ENCODE assay signal across 16 mouse cellular contexts in genomic region chr13:64252147-64252546, GRCm38 (mm10). TPM values are rescaled to one million over a fixed set of nuclear protein-coding genes. Genes with fewer than 3 reads are reported as not detected.
DNase-seq lines count a peak whose midpoint lies in the region; ATAC-seq and TF ChIP-seq lines count a peak whose summit lies in the region.
"Had no signal": no experiment of that assay in that cellular context is flagged by ENCODE, and none has a peak within 500 bp of the region (broad histone marks: within the 10 kb centered on the region; RNA-seq: fewer than 3 reads in every experiment).

No protein-coding gene starts in this region.

- TF ChIP-seq CTCF in testis, adult 2 months (IDR thresholded peaks at IDR 0.05; ENCODE audit: control insufficient read depth, insufficient read depth, insufficient replicate concordance, low read depth, low read length), result no peak
- TF ChIP-seq CTCF in left cerebral cortex, adult 2 months (IDR thresholded peaks at IDR 0.05), result no peak

- intact Hi-C loops in left cerebral cortex, adult 2 months (cut with DNase I), result no loop called here

- H3K36me3 ChIP-seq in testis, adult 2 months (ENCODE audit: control insufficient read depth, insufficient read depth, low read length), result no peaks in the 10 kb centered on the region
- H3K36me3 ChIP-seq: embryonic facial prominence, embryonic 10.5 days; midbrain, embryonic 10.5 days had no signal

- peak overlapping the region; percentile 57 for H3K27ac ChIP-seq in testis, adult 2 months (ENCODE audit: control insufficient read depth, insufficient read depth, low read depth, low read length)
- H3K27ac ChIP-seq in left cerebral cortex, adult 2 months, result no peak overlapping the region
- H3K27ac ChIP-seq: embryonic facial prominence, embryonic 10.5 days; forebrain, embryonic 13.5 days; liver, embryonic 14.5 days; midbrain, embryonic 10.5 days had no signal

- no peak for ATAC-seq in CD4-positive, CD25-positive, alpha-beta regulatory T cell, adult 4 months
- ATAC-seq: forebrain, embryonic 13.5 days had no signal

- no peak overlapping the region for H3K4me3 ChIP-seq in testis, adult 2 months (ENCODE audit: control insufficient read depth, low read depth, low read length)
- H3K4me3 ChIP-seq in left cerebral cortex, adult 2 months, result no peak overlapping the region
- H3K4me3 ChIP-seq: embryonic facial prominence, embryonic 10.5 days; forebrain, embryonic 13.5 days; midbrain, embryonic 10.5 days had no signal

- TF ChIP-seq POLR2A in testis, adult 2 months (IDR thresholded peaks at IDR 0.05; ENCODE audit: control insufficient read depth, low read depth, low read length), result no peak

- DNase-seq in CD4-positive, CD25-positive, alpha-beta regulatory T cell, adult 2 months (ENCODE audit: low read depth, low spot score), result peak; percentile 27
- DNase-seq in testis, postnatal 10 days (ENCODE audit: low spot score), result no peak
- DNase-seq in fibroblast of lung, adult 2 months (ENCODE audit: low read depth), result peak; percentile 42
- DNase-seq in kidney, postnatal 10 days, result no peak
- no peak for DNase-seq in cerebellum, adult 11-12 months
- no peak for DNase-seq in left cerebral cortex, adult 2 months (ENCODE audit: extremely low spot score in 1 of 2, low spot score in 2 of 2)
- DNase-seq: cerebellum, adult 18-20 months; heart, postnatal 14 days; kidney, postnatal 25 days; thymus, postnatal 14 days had no signal

- peaks cover 6% of the 10 kb centered on the region for H3K4me1 ChIP-seq in testis, adult 2 months (ENCODE audit: control insufficient read depth, insufficient read depth, low read length)

- H3K27me3 ChIP-seq in testis, adult 2 months (ENCODE audit: control insufficient read depth, insufficient read depth, low read length), result no peaks in the 10 kb centered on the region
- H3K27me3 ChIP-seq: forebrain, embryonic 13.5 days had no signal

RNA-seq across cellular contexts. Expression of gene Cdc14b, which starts 22.9 kb away (rescaled TPM):
- polyA plus RNA-seq in CD4-positive, CD25-positive, alpha-beta regulatory T cell, adult 4 months (2017; shearing (Covaris generic)), result 10 to 100 TPM; 10.7 to 11.6 TPM
- polyA plus RNA-seq in testis, adult 2 months (2012; rRNA removed), result 55.6 and 60.4 TPM in 2 replicates
- 10 to 100 TPM; 15.3 to 19.0 TPM for total RNA-seq in left cerebral cortex, adult 2 months (2021)

Comparison
In these comparisons a context has a peak if more than half of its experiments do, and no peak if none do; other contexts are left out.
1. DNase-seq: peak in CD4-positive, CD25-positive, alpha-beta regulatory T cell, adult 2 months (single experiment) and fibroblast of lung, adult 2 months (single experiment); none in testis, postnatal 10 days (single experiment), kidney, postnatal 10 days (single experiment), cerebellum, adult 11-12 months (single experiment) and left cerebral cortex, adult 2 months (0 of 2).